Mouse (Mus musculus): ENCODE measurements around the gene Bend3.

- TF ChIP-seq POLR2A (IDR thresholded peaks at IDR 0.05; ENCODE audit: extremely low read depth, insufficient read depth, low read length) (no peak), CTCF (IDR thresholded peaks at IDR 0.05; ENCODE audit: extremely low read depth, insufficient read depth, low read length) (no peak)
Measured at GRCm38 (mm10) chr10:43489550-43489949, 10.9 kb downstream of the Bend3 start.

Data from cortical plate, adult 2 months (tissue).